33 mouse cellular contexts compared by ENCODE assay signal in genomic region chr9:121619441-121619840, GRCm38 (mm10). TPM values are rescaled to one million over a fixed set of nuclear protein-coding genes. Genes with fewer than 3 reads are reported as not detected.
A peak's percentile ranks its signal among the peaks of the same experiment; 100 is the strongest.
DNase-seq lines count a peak whose midpoint lies in the region; ATAC-seq and TF ChIP-seq lines count a peak whose summit lies in the region.
"Had no signal": no experiment of that assay in that cellular context is flagged by ENCODE, and none has a peak within 500 bp of the region (broad histone marks: within the 10 kb centered on the region; RNA-seq: fewer than 3 reads in every experiment).

No protein-coding gene starts in this region.

- no peaks in the 10 kb centered on the region for H3K27me3 ChIP-seq in lung, embryonic 14.5 days (ENCODE audit: insufficient read depth, low read length)
- H3K27me3 ChIP-seq in limb, embryonic 15.5 days: no peaks in the 10 kb centered on the region
- H3K27me3 ChIP-seq in thymus, adult 2 months (ENCODE audit: control insufficient read depth, insufficient read depth, low read length): no peaks in the 10 kb centered on the region
- H3K27me3 ChIP-seq: forebrain, embryonic 15.5 days; midbrain, embryonic 13.5 days had no signal

- H3K27ac ChIP-seq in lung, embryonic 14.5 days (ENCODE audit: low read depth): no peak overlapping the region
- no peak overlapping the region for H3K27ac ChIP-seq in limb, embryonic 15.5 days
- no peak overlapping the region for H3K27ac ChIP-seq in thymus, adult 2 months (ENCODE audit: control insufficient read depth, insufficient read depth, low read length)
- H3K27ac ChIP-seq: forebrain, embryonic 10.5 days; forebrain, embryonic 15.5 days; gastrocnemius, adult 2 months; heart, adult 2 months; heart, embryonic 13.5 days; hindbrain, embryonic 14.5 days; layer of hippocampus, adult 2 months; liver, embryonic 12.5 days; midbrain, embryonic 13.5 days had no signal

- 47% methylated on average over 7 of the region's 7 CpGs for WGBS in lung, embryonic 14.5 days
- WGBS in limb, embryonic 15.5 days: 29% methylated on average over 7 of the region's 7 CpGs
- 25% methylated on average over 7 of the region's 7 CpGs for WGBS in thymus, adult 2 months

- H3K9ac ChIP-seq in lung, embryonic 14.5 days: no peak overlapping the region
- no peak overlapping the region for H3K9ac ChIP-seq in limb, embryonic 15.5 days
- H3K9ac ChIP-seq: forebrain, embryonic 15.5 days; heart, embryonic 13.5 days; hindbrain, embryonic 14.5 days; liver, embryonic 12.5 days; liver, postnatal 0 days; midbrain, embryonic 13.5 days had no signal

- no peaks in the 10 kb centered on the region for H3K36me3 ChIP-seq in lung, embryonic 14.5 days (ENCODE audit: insufficient read depth)
- H3K36me3 ChIP-seq in limb, embryonic 15.5 days: no peaks in the 10 kb centered on the region
- no peaks in the 10 kb centered on the region for H3K36me3 ChIP-seq in thymus, adult 2 months (ENCODE audit: control insufficient read depth, insufficient read depth, low read length)
- H3K36me3 ChIP-seq: forebrain, embryonic 10.5 days; forebrain, embryonic 15.5 days; heart, embryonic 13.5 days; liver, embryonic 12.5 days; midbrain, embryonic 13.5 days had no signal

- peak; percentile 25 for DNase-seq in lung, embryonic 14.5 days
- DNase-seq in lung, postnatal 10 days: no peak
- peak; percentile 14 for DNase-seq in MN1 (ENCODE audit: low spot score)
- DNase-seq in forelimb bud, embryonic 11.5 days (ENCODE audit: low read depth, low spot score): peak; percentile 32
- DNase-seq in spleen, postnatal 36 days (ENCODE audit: low spot score in 2 of 2): no peak
- DNase-seq in thymus, adult 2 months: no peak
- DNase-seq in Muller cell, postnatal 12 days (ENCODE audit: inconsistent ontology term): no peak
- DNase-seq: adrenal gland, adult 2 months; adrenal gland, postnatal 36 days; cerebellum, adult 18-20 months; cerebellum, postnatal 10 days; gastrocnemius, adult 2 months; gastrocnemius, postnatal 36 days; heart, adult 2 months; heart, postnatal 10 days; kidney, adult 11 months; kidney, postnatal 36 days; left cerebral cortex, postnatal 4 days; liver, postnatal 0 days had no signal

- no peaks in the 10 kb centered on the region for H3K4me1 ChIP-seq in lung, embryonic 14.5 days (ENCODE audit: insufficient read depth)
- H3K4me1 ChIP-seq in limb, embryonic 15.5 days: 0 out of 2 replicates have a peak, but pooled peaks cover 3% of the 10 kb centered on the region
- no peaks in the 10 kb centered on the region for H3K4me1 ChIP-seq in thymus, adult 2 months (replicated peaks; ENCODE audit: control insufficient read depth, insufficient read depth, low read length)
- H3K4me1 ChIP-seq: forebrain, embryonic 10.5 days; forebrain, embryonic 15.5 days; liver, embryonic 12.5 days; midbrain, embryonic 13.5 days had no signal

- no peak for TF ChIP-seq POLR2A in thymus, adult 2 months (IDR thresholded peaks at IDR 0.05; ENCODE audit: control insufficient read depth, extremely low read depth, insufficient read depth, low read length, poor library complexity)

- no peak for ATAC-seq in lung, embryonic 14.5 days (ENCODE audit: insufficient read depth)
- 0 out of 2 replicates have a peak, but pooled peaks have one; percentile 32 for ATAC-seq in limb, embryonic 15.5 days (ENCODE audit: insufficient number of reproducible peaks, low FRiP score, low TSS enrichment, low read depth)
- ATAC-seq: activated CD4-positive, CD25-positive, alpha-beta regulatory T cell, adult 4 months; CD4-positive, CD25-positive, alpha-beta regulatory T cell, adult 4 months; forebrain, embryonic 15.5 days; liver, embryonic 12.5 days; liver, postnatal 0 days; midbrain, embryonic 13.5 days had no signal

- H3K4me3 ChIP-seq in lung, embryonic 14.5 days (ENCODE audit: low read depth, low read length): no peak overlapping the region
- no peak overlapping the region for H3K4me3 ChIP-seq in limb, embryonic 15.5 days
- H3K4me3 ChIP-seq in thymus, adult 2 months (ENCODE audit: control insufficient read depth, insufficient read depth, low read length): no peak overlapping the region
- H3K4me3 ChIP-seq: forebrain, embryonic 10.5 days; forebrain, embryonic 15.5 days; gastrocnemius, adult 2 months; heart, adult 2 months; heart, embryonic 13.5 days; layer of hippocampus, adult 2 months; liver, embryonic 12.5 days; megakaryocyte, embryonic 14.5 days; midbrain, embryonic 13.5 days had no signal

- TF ChIP-seq CTCF in lung, embryonic 14.5 days (IDR thresholded peaks at IDR 0.05; ENCODE audit: low read depth): no peak
- TF ChIP-seq CTCF in thymus, adult 2 months (IDR thresholded peaks at IDR 0.05; ENCODE audit: borderline replicate concordance, control insufficient read depth, extremely low read depth, insufficient read depth, low read length, poor library complexity): no peak

- no peak overlapping the region for H3K4me2 ChIP-seq in lung, embryonic 14.5 days
- no peak overlapping the region for H3K4me2 ChIP-seq in limb, embryonic 15.5 days
- H3K4me2 ChIP-seq: forebrain, embryonic 15.5 days; heart, embryonic 13.5 days; hindbrain, embryonic 14.5 days; liver, embryonic 12.5 days; midbrain, embryonic 13.5 days had no signal

- H3K9me3 ChIP-seq in lung, embryonic 14.5 days (ENCODE audit: low read depth, low read length): no peaks in the 10 kb centered on the region
- H3K9me3 ChIP-seq in limb, embryonic 15.5 days: no peaks in the 10 kb centered on the region
- H3K9me3 ChIP-seq: forebrain, embryonic 10.5 days; forebrain, embryonic 15.5 days; heart, embryonic 13.5 days; liver, embryonic 12.5 days; megakaryocyte, embryonic 14.5 days; midbrain, embryonic 13.5 days had no signal

RNA-seq across cellular contexts. Expression of gene Lyzl4, which starts 22.5 kb away (rescaled TPM):
- polyA plus RNA-seq in lung, embryonic 14.5 days (2014; fragmentation: Nextera tagmentation; extraction: Ambion mirVana): not detected in 2 replicates
- polyA plus RNA-seq in limb, embryonic 15.5 days (2015; fragmentation: Nextera tagmentation; extraction: Ambion mirVana): 0.24 and 0.48 TPM in 2 replicates
- 0.31 and 0.62 TPM in 2 replicates for polyA plus RNA-seq in thymus, adult 2 months (2012; rRNA removed)
- polyA plus RNA-seq: activated CD4-positive, CD25-positive, alpha-beta regulatory T cell, adult 4 months; brain, embryonic 14.5 days; CD4-positive, CD25-positive, alpha-beta regulatory T cell, adult 4 months; embryonic facial prominence, embryonic 11.5 days; forebrain, embryonic 10.5 days; forebrain, embryonic 15.5 days; heart, embryonic 13.5 days; neural tube, embryonic 14.5 days had no signal

RNA-seq across cellular contexts. Expression of gene Vipr1, which starts 23.1 kb away (rescaled TPM):
- polyA plus RNA-seq in lung, embryonic 14.5 days (2014; fragmentation: Nextera tagmentation; extraction: Ambion mirVana): 0.47 and 0.54 TPM in 2 replicates
- 0.47 and 0.60 TPM in 2 replicates for polyA plus RNA-seq in limb, embryonic 15.5 days (2015; fragmentation: Nextera tagmentation; extraction: Ambion mirVana)
- polyA plus RNA-seq in thymus, adult 2 months (2012; rRNA removed): 6.5 and 7.0 TPM in 2 replicates

Comparison
In these comparisons a context has a peak if more than half of its experiments do, and no peak if none do; other contexts are left out.
1. DNase-seq: peak in lung, embryonic 14.5 days (single experiment), MN1 (single experiment) and forelimb bud, embryonic 11.5 days (single experiment); none in lung, postnatal 10 days (single experiment), spleen, postnatal 36 days (0 of 2), thymus, adult 2 months (single experiment) and Muller cell, postnatal 12 days (single experiment).